Mouse (Mus musculus) bone marrow, adult 2 months (tissue): ENCODE data around the gene Ttf2.

Experiments
- CTCF ChIP-seq: fragments of 200-500 bp; IDR thresholded peaks from 2 replicates; pipeline ENCODE4 v1.5.1; 2011; ENCODE audit warnings: low read length, control low read depth; ENCODE audit not compliant: control insufficient read depth, insufficient read depth
- POLR2A ChIP-seq: fragments of 200-500 bp; IDR thresholded peaks from 2 replicates; pipeline ENCODE4 v1.6.1; 2011; ENCODE audit warnings: low read depth, mild to moderate bottlenecking, control low read depth, low read length, borderline replicate concordance; ENCODE audit not compliant: control insufficient read depth

GRCm38 (mm10) chr3:100916844-100917243 lies 52.6 kb downstream of the Ttf2 start:
- TF ChIP-seq CTCF = no peak
- no peak for TF ChIP-seq POLR2A
